Mouse (Mus musculus): ENCODE measurements at regions not wholly inside any gene's neighbourhood (a gene's known extent, or its start where the extent isn't known, plus 50 kb on each side); places are given as distances from the start of the nearest gene placed in this dataset.
"Not testable (repeated sequence)": the region's sequence is repeated elsewhere in the genome, so short reads cannot be mapped to it uniquely, and the experiment has no call there.

DNA sequence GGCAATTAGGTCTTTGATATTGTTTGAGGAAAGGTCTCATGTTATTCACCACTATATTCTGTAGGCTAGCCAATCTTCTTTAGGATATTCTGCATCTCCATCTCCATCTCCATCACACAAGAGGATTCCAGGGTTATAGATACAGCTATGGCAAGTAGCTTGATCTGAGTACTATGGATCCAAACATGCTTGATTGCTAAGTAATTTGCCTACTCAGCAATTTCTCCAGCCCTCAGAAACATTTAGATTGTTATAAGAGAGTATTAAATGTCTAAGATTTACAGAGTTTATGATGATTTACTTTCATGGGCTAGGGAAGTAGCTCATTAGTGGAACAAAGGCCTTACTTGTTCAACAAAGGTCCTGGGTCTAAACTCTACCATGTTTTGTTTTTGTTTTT, 259.8 kb downstream of the Casp12 start:
- no peak overlapping the region for H3K27ac ChIP-seq
- no peak for DNase-seq (ENCODE audit: low spot score in 2 of 2)
- no peak overlapping the region for H3K4me3 ChIP-seq
- TF ChIP-seq CTCF (conservative IDR thresholded peaks at IDR 0.05) = no peak

DNA sequence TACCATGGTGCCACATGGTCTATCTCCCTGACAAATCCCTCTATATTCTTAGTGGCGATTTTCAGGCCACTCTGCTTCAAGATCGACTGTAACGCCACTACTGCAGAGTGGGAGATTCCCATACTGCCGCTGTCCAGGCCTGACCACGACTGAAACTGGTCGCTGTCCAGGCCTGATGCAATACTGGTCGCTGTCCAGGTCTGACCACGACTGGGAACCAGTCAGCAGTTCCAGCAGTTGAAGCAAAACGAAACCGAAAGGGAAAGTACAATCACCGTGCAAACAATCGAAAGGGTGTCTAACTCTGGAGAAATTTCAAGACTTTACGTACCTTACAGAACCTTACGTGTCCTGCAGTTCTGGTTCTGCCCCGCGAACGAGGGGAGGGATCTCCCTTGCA, 271.5 kb downstream of the Casp12 start:
- TF ChIP-seq CTCF (conservative IDR thresholded peaks at IDR 0.05) = no peak
- H3K27ac ChIP-seq = no peak overlapping the region
- no peak overlapping the region for H3K4me3 ChIP-seq
- no peak for DNase-seq (ENCODE audit: low spot score in 2 of 2)

- H3K27ac ChIP-seq = no peak overlapping the region
- TF ChIP-seq CTCF (conservative IDR thresholded peaks at IDR 0.05) = no peak
- no peak for DNase-seq (ENCODE audit: low spot score in 2 of 2)
Observed at GRCm38 (mm10) chr9:5623396-5623795, 278.2 kb downstream of the Casp12 start.

DNA sequence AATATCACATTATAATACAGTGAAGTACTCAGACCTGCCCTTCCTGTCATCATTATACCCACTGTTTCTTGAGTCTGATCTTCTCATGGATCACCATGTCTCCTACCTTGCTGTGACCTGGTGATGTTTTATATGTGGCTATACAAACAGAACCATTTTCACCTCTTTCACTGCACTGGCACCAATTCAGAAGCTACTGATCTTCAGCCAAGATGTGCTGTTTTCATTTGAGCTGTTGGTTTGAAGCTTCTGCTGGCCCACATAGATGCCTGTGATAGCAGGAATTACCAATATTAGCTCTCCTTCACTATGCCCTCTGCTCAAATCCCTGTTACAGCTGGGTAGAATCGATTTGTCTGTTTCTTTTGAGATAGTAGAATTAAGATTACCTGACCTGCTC, 282.3 kb downstream of the Casp12 start:
- DNase-seq (ENCODE audit: low spot score in 2 of 2) = no peak
- no peak overlapping the region for H3K4me3 ChIP-seq
- no peak overlapping the region for H3K27ac ChIP-seq
- no peak for TF ChIP-seq CTCF (conservative IDR thresholded peaks at IDR 0.05)

More at GRCm38 (mm10) chr9:5623396-5623795, 278.2 kb downstream of the Casp12 start:
- H3K4me3 ChIP-seq = no peak overlapping the region

DNA sequence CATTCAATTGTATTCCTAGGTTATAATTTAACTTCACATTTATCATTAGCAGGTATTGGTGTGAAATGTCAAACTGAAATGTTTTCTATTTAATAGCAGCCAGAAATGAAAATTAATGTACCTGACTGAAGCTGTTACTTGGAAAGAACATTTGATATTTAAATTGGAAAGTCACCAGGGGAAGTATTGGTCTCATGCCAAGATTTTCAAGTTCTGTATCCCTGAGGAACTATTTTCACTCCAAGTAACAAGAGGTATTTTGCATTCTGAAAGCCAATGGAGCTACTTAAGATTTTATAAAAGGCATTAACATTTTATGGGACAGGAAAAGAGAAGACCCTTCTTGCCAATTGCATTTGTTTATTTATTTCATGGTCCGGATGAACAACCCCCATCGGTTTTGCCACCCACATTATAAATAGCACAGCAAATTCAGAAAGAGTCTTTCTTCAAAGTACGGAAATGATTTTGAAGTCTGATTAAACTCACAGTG, 289.3 kb downstream of the Casp12 start:
- no peak for TF ChIP-seq CTCF (conservative IDR thresholded peaks at IDR 0.05)

GRCm38 (mm10) chr9:5634969-5635368, 289.7 kb downstream of the Casp12 start:
- Histone ChIP-seq H3K27ac (no peak overlapping the region), H3K4me3 (no peak overlapping the region)
- DNase-seq (ENCODE audit: low spot score in 2 of 2) = peak; percentile 15 to 19
- TF ChIP-seq CTCF (conservative IDR thresholded peaks at IDR 0.05) = peak; percentile 85

More for the DNA sequence above, 289.3 kb downstream of the Casp12 start:
- no peak for DNase-seq (ENCODE audit: low spot score in 2 of 2)
- Histone ChIP-seq H3K27ac (no peak overlapping the region), H3K4me3 (no peak overlapping the region)

DNA sequence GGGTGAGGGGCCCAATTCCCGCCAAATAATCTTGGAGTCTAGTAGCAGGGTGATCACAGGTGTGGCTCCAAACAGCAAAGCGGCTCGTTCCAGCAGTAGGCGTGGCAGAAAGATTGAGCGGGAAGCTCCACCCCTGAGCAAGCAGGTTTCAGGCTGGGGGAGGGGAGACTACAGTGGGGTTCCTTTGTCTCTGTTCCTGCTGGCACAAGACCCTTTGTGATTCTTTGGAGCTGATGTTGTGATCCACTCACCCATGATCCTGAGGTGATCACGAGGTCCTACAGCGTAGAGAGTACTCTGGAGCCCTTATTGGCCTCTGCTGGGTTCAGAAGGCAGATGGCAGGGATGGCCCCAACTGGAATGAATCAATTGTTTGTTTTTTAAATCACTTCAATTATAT, 318.7 kb downstream of the Casp12 start:
- TF ChIP-seq CTCF (conservative IDR thresholded peaks at IDR 0.05) = no peak
- DNase-seq (ENCODE audit: low spot score in 2 of 2) = no peak

DNA sequence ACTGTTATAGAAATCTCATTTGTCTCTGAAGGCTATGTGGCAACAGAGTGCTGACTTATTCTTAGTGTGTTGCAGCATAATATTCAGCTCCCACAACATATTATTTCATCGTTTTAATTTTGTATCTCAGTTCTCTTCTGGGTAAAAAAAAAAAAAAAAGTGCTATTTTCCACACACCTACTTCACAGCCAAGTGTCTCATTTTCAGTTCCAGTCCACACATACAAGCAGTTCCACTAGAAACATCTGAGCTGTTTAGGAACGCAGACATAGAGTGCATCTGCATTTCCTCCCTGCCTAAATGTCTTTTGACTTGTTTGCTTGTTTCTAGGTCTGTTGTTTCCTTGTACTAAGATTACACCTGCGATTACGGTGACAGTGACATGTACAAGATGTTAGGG, 328.3 kb downstream of the Casp12 start:
- no peak for DNase-seq (ENCODE audit: low spot score in 2 of 2)
- Histone ChIP-seq H3K27ac (no peak overlapping the region), H3K4me3 (no peak overlapping the region)
- TF ChIP-seq CTCF (conservative IDR thresholded peaks at IDR 0.05) = no peak

More for the DNA sequence above, 318.7 kb downstream of the Casp12 start:
- Histone ChIP-seq H3K27ac (no peak overlapping the region), H3K4me3 (no peak overlapping the region)

- Histone ChIP-seq H3K27ac (no peak overlapping the region), H3K4me3 (no peak overlapping the region)
- no peak for DNase-seq (ENCODE audit: low spot score in 2 of 2)
- no peak for TF ChIP-seq CTCF (conservative IDR thresholded peaks at IDR 0.05)
Observed at GRCm38 (mm10) chr9:5708482-5708881, 363.3 kb downstream of the Casp12 start.

- Histone ChIP-seq H3K27ac (no peak overlapping the region), H3K4me3 (no peak overlapping the region)
- TF ChIP-seq CTCF (conservative IDR thresholded peaks at IDR 0.05) = no peak
- no peak for DNase-seq (ENCODE audit: low spot score in 2 of 2)
Observed at GRCm38 (mm10) chr9:5709480-5709879, 364.2 kb downstream of the Casp12 start.

DNA sequence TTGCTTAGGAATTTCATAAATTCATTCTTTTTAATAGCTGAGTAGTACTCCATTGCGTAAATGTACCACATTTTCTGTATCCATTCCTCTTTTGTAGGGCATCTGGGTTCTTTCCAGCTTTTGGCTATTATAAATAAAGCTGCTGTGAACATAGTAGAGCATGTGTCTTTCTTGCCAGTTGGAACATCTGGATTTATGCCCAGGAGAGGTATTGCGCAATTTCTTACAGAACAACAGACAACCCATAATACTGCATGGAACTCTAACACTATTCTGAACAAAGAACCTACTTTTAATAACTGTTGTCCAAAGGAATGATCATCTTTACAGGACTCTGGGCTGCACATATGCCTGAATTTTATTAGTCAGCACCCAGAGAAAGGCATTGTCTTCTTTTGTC, 373.4 kb downstream of the Casp12 start:
- not testable (repeated sequence) for H3K27ac ChIP-seq; DNase-seq (ENCODE audit: low spot score in 2 of 2); H3K4me3 ChIP-seq

DNA sequence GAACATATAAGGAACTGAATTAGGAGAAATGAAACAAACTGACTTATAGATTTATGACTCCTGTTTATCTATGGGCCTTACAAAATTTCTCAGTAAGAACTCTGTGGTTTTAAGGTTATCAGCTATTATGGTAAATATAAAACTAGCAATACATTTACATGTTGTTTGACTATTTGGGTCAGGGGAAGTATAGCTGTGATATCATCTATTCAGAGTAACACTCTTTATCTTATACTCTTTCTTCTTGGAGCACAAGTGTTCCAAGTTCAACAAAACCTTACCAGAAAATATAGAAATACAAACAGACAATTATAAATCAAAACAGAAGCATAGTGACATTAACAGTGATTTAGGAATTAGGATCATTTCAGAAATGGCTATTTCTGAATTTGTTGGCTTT, 383.6 kb downstream of the Casp12 start:
- no peak for TF ChIP-seq CTCF (conservative IDR thresholded peaks at IDR 0.05)
- DNase-seq (ENCODE audit: low spot score in 2 of 2) = no peak
- Histone ChIP-seq H3K4me3 (no peak overlapping the region), H3K27ac (no peak overlapping the region)

- H3K27ac ChIP-seq = no peak overlapping the region
- no peak overlapping the region for H3K4me3 ChIP-seq
- no peak for DNase-seq (ENCODE audit: low spot score in 2 of 2)
- TF ChIP-seq CTCF (conservative IDR thresholded peaks at IDR 0.05) = no peak
Observed at GRCm38 (mm10) chr9:5752686-5753301, 407.6 kb downstream of the Casp12 start.

GRCm38 (mm10) chr9:5753785-5754184, 408.6 kb downstream of the Casp12 start:
- Histone ChIP-seq H3K4me3 (no peak overlapping the region), H3K27ac (no peak overlapping the region)
- no peak for DNase-seq (ENCODE audit: low spot score in 2 of 2)
- TF ChIP-seq CTCF (conservative IDR thresholded peaks at IDR 0.05) = no peak

Measured in layer of hippocampus, adult 2 months (tissue).